Mouse (Mus musculus) limb, embryonic 14.5 days (tissue): ENCODE data around the gene Maml3. TPM values are rescaled to one million over a fixed set of nuclear protein-coding genes. Genes with fewer than 3 reads are reported as not detected.

Source experiments
- ATAC-seq: fragments of 200-750 bp; cut with Nextera tagmentation; 2 replicates; pipeline ENCODE4 v1.8.0; 2017; ENCODE audit warnings: low read depth, moderate number of reproducible peaks, moderate TSS enrichment; ENCODE audit not compliant: low FRiP score
- DNase-seq: peaks from one replicate; pipeline ENCODE4 v3.0.0-alpha.2; 2015; ENCODE audit warnings: low spot score
- H3K27ac ChIP-seq: fragments of 300-500 bp; sonication (generic); replicated peaks from 2 replicates; pipeline ENCODE4 v1.5.1; 2014; ENCODE audit warnings: low read depth, mild to moderate bottlenecking, low read length, moderate library complexity, mixed read lengths
- H3K27me3 ChIP-seq: fragments of 300-500 bp; sonication (generic); 2 replicates; pipeline ENCODE4 v1.6.1; 2014; ENCODE audit warnings: low read length, mixed read lengths; ENCODE audit not compliant: control insufficient read depth, insufficient read depth
- H3K36me3 ChIP-seq: fragments of 300-500 bp; sonication (generic); 2 replicates; pipeline ENCODE4 v1.6.1; 2014; ENCODE audit warnings: mild to moderate bottlenecking, low read length, moderate library complexity, mixed read lengths; ENCODE audit not compliant: control insufficient read depth, insufficient read depth
- H3K4me1 ChIP-seq: fragments of 300-500 bp; sonication (generic); 2 replicates; pipeline ENCODE4 v1.6.1; 2014; ENCODE audit warnings: antibody characterized with exemption, low read length, mixed read lengths; ENCODE audit not compliant: control insufficient read depth, insufficient read depth
- H3K4me2 ChIP-seq: fragments of 300-500 bp; sonication (generic); replicated peaks from 2 replicates; pipeline ENCODE4 v1.6.1; 2014; ENCODE audit warnings: low read depth, mild to moderate bottlenecking, low read length, moderate library complexity; ENCODE audit not compliant: severe bottlenecking
- H3K4me3 ChIP-seq: fragments of 300-500 bp; sonication (generic); replicated peaks from 2 replicates; pipeline ENCODE4 v1.5.1; 2014; ENCODE audit warnings: low read length
- H3K9ac ChIP-seq: fragments of 300-500 bp; sonication (generic); 2 replicates; pipeline ENCODE4 v1.6.1; 2014; ENCODE audit warnings: mild to moderate bottlenecking, low read depth, low read length, moderate library complexity; ENCODE audit not compliant: severe bottlenecking
- H3K9me3 ChIP-seq: fragments of 300-500 bp; sonication (generic); 2 replicates; pipeline ENCODE4 v1.6.1; 2016; ENCODE audit warnings: low read length; ENCODE audit not compliant: control insufficient read depth
- POLR2A ChIP-seq: fragments of 200-500 bp; IDR thresholded peaks from 2 replicates; pipeline ENCODE4 v1.8.0; 2012; ENCODE audit warnings: inconsistent platforms, mild to moderate bottlenecking, moderate library complexity, borderline replicate concordance; ENCODE audit not compliant: insufficient read depth, insufficient read length; ENCODE audit errors: extremely low read depth
- WGBS: fragments of 180-500 bp; shearing (Covaris S2); extraction: QIAGEN DNeasy Blood & Tissue Kit; methylation state at CpG from one replicate; pipeline ENCODE4 v1.1.7; 2014; 5-methylcytosine and 5-hydroxymethylcytosine counted together
- polyA plus RNA-seq, 2 experiments: library from polyadenylated mRNA; depleted of rRNA in 1 of 2; stranded (reverse) in 1 of 2; unstranded in 1 of 2; fragments of >200 nt; fragmentation: Nextera tagmentation in 1 of 2; extraction: Ambion mirVana in 1 of 2; gene quantifications; 2 replicates each; pipeline versions ENCODE4 v1.2.1 to v1.2.3; 2012 to 2014

The Maml3 gene
- polyA plus RNA-seq, 2 experiments, result 5.4 to 5.6 TPM

DNA sequence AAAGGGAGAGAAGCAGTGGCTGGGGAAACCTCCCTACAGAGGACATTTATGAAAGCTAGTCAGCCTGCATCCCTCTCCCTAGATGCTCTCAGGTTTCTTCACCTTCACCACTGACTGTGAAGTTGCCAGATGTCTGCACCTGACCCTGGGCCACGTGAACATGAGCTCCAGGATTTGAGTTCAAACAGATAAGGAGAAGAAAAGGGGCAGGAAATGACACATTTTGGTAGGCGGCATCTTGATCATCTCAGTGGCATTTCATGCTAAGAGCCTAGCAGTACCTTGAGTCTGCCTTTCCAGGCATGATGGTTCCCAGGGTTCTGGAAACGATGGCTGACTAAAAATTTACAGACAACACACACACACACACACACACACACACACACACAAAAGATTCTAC is 345.3 kb downstream of the Maml3 start:
- Histone ChIP-seq H3K4me3 (no peak overlapping the region), H3K9me3 (no peaks in the 10 kb centered on the region), H3K27ac (no peak overlapping the region), H3K4me1 (no peaks in the 10 kb centered on the region), H3K9ac (no peak overlapping the region), H3K27me3 (no peaks in the 10 kb centered on the region), H3K4me2 (no peak overlapping the region), H3K36me3 (no peaks in the 10 kb centered on the region)
- no peak for DNase-seq
- no peak for ATAC-seq
- WGBS, result 64% methylated on average over 3 of the region's 3 CpGs
- TF ChIP-seq POLR2A, result no peak

DNA sequence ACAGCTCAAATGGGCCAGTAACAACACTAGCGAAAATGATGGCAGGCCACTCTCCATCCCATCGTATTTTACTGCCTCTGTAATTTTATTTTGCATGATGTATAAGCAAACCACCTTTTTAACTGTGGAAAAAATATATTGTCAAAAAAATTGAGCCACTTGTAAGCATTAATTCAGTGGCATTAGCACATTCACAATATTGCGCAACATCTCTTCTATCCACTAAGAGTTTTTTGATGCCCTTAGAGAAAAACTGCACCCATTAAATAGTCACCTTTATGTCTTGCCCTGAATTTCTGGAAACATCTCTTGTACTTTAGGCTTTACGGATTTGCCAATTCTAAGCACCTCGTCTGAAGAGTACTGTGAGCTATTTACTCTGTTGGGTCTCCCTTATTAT is 347.8 kb downstream of the Maml3 start:
- Histone ChIP-seq H3K4me3 (no peak overlapping the region), H3K36me3 (no peaks in the 10 kb centered on the region), H3K27ac (no peak overlapping the region), H3K9me3 (no peaks in the 10 kb centered on the region), H3K27me3 (no peaks in the 10 kb centered on the region), H3K4me1 (no peaks in the 10 kb centered on the region), H3K4me2 (no peak overlapping the region), H3K9ac (no peak overlapping the region)
- no peak for ATAC-seq
- TF ChIP-seq POLR2A, result no peak
- WGBS, result 91% methylated on average over 5 of the region's 5 CpGs
- no peak for DNase-seq

DNA sequence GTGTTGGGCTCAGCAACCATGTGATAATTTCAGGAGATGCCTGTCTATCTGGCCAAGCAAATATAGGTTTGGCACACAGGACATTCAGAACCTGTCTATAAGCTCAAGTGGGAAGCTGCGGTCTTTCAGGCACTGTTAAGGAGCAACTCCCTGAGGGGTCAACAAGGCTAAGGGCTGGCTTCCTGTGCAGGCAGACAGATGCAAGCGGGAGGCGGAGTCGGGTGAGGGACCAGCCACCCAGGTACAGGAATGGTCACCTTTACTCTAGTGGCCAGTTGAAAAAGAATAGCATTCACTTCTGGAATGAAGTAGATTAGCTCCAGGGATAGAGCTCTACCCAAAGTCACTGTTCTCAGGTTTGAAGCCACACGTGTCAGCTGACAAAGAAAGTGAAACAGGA is 348.6 kb downstream of the Maml3 start:
- no peak for TF ChIP-seq POLR2A
- Histone ChIP-seq H3K4me2 (no peak overlapping the region), H3K27me3 (no peaks in the 10 kb centered on the region), H3K36me3 (no peaks in the 10 kb centered on the region), H3K4me3 (no peak overlapping the region), H3K9me3 (no peaks in the 10 kb centered on the region), H3K27ac (no peak overlapping the region), H3K9ac (no peak overlapping the region), H3K4me1 (no peaks in the 10 kb centered on the region)
- DNase-seq (no peak), ATAC-seq (no peak)
- 69% methylated on average over 5 of the region's 5 CpGs for WGBS

GRCm38 (mm10) chr3:51753262-51753661 is 351.6 kb downstream of the Maml3 start:
- no peak overlapping the region for H3K27ac ChIP-seq
- no peak overlapping the region for H3K9ac ChIP-seq
- no peak for DNase-seq
- no peaks in the 10 kb centered on the region for H3K36me3 ChIP-seq
- no peak overlapping the region for H3K4me2 ChIP-seq
- peaks cover 18% of the 10 kb centered on the region for H3K4me1 ChIP-seq
- ATAC-seq, result no peak
- no peaks in the 10 kb centered on the region for H3K27me3 ChIP-seq
- 81% methylated on average over 5 of the region's 5 CpGs for WGBS
- TF ChIP-seq POLR2A, result no peak
- no peak overlapping the region for H3K4me3 ChIP-seq
- no peaks in the 10 kb centered on the region for H3K9me3 ChIP-seq

DNA sequence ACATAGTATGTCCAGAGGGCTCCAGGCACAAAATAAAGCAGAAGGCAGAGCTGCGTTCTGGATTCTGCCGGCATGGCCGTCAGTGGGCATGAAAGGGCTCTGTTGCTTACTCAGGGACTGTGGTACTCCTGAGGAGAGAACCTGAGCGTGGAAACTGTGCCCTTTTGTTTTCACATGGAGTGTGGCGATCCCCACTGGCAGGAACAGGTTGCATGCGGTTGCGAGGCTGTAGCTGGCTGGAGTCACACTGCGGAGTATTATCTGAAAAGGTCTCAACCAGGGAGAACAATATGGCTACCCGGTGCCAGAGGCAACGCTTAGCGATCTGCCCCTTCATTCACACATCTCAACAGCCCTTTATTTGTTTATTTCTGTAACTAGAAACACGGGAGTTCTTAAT is 353.4 kb downstream of the Maml3 start:
- DNase-seq (no peak), ATAC-seq (no peak)
- no peaks in the 10 kb centered on the region for H3K36me3 ChIP-seq
- H3K9ac ChIP-seq, result no peak overlapping the region
- no peak overlapping the region for H3K4me2 ChIP-seq
- H3K9me3 ChIP-seq, result peaks cover 3% of the 10 kb centered on the region; the same call in 1 of the 2 replicates
- TF ChIP-seq POLR2A, result no peak
- WGBS, result 81% methylated on average over 12 of the region's 12 CpGs
- peaks cover 18% of the 10 kb centered on the region for H3K4me1 ChIP-seq
- no peak overlapping the region for H3K27ac ChIP-seq
- no peak overlapping the region for H3K4me3 ChIP-seq
- H3K27me3 ChIP-seq, result no peaks in the 10 kb centered on the region

DNA sequence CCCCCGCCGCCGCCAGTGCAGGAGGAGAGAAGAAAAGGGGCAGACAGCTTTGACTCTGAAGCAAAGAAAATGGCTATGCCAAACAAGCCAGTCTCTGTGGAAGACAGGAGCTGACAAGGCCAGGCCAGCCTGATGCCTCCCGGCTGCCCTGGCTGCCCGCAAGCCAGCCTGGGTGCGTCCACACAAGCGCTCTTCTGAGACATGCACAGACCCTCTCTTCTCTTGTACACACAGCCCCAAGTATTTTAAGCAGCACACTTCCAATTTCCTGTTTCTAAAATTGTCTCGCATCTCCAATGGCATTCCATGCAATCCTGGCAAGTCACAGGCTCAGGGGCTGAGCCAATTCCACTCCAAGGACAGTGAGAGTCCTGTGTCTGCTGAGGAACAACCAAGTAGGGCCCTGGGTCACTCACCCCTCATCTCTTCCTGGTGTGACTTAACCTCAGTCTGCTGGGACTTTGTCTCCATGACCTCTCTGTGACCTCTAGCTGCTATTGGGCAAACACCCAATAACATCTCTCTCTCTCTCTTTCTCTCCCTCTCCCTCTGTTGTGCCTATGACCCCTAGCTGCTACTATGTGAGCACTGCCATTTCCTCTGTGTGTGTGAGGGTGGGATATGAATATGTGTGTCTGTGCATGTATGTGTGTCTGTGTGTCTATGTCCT is 354.9 kb downstream of the Maml3 start:
- peaks cover 18% of the 10 kb centered on the region for H3K4me1 ChIP-seq
- TF ChIP-seq POLR2A, result no peak
- WGBS, result 39% methylated on average over 8 of the region's 8 CpGs
- H3K36me3 ChIP-seq, result no peaks in the 10 kb centered on the region
- no peak overlapping the region for H3K9ac ChIP-seq
- peaks cover 3% of the 10 kb centered on the region; the same call in 1 of the 2 replicates for H3K9me3 ChIP-seq
- DNase-seq (peak; percentile 61), ATAC-seq (peak; percentile 63)
- H3K4me2 ChIP-seq, result no peak overlapping the region
- H3K27me3 ChIP-seq, result no peaks in the 10 kb centered on the region
- peak overlapping the region; percentile 71 for H3K27ac ChIP-seq
- H3K4me3 ChIP-seq, result no peak overlapping the region
